Mouse (Mus musculus): ENCODE measurements at regions not wholly inside any gene's neighbourhood (a gene's known extent, or its start where the extent isn't known, plus 50 kb on each side); places are given as distances from the start of the nearest gene placed in this dataset.

DNA sequence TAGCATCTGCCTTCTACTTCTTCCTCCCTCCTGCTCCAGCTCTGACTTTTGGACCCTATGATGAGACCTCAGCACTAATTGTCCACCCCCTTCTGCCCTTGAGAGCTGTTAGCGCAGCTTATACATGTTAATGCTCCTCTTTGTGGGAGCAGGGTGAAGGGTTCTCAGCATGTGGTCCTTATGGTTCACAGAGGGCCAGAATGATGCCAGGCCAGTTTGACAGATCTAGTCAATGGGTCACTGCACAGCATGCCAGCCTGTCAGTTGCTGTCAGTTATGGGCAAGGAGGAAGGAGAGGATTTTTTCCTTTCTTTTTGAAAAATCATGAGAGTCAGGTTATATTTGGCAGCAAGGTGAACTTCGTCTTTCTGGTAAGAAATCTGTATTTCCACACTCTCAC lies 68.4 kb downstream of the 4931417E11Rik start:
- ATAC-seq (ENCODE audit: low FRiP score, low read depth) = no peak
- TF ChIP-seq POLR2A (IDR thresholded peaks at IDR 0.05; ENCODE audit: borderline replicate concordance, extremely low read depth, insufficient read depth, insufficient read length) = no peak
- WGBS = 72% methylated on average over 2 of the region's 2 CpGs

DNA sequence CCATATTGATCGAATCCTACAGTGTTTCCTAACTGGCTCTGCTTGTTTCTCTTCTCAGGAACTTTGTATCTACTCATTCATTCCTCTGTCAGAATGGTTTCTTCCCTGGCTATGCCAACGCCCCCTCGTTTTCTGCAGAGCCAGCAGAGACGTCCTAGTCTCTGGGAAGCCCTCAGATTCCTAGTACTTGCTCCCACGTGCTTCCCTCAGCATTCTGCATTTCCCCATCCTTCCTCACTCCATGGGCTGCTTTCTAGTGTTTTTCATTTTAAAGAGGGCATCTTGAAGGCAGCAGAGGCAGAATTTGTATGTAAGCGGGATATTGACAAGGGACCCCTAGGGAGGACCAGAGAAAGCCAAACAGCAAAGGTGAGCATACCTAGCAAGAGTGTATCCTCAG lies 80.2 kb downstream of the 4931417E11Rik start:
- DNase-seq (ENCODE audit: low spot score) = no peak
- Histone ChIP-seq H3K4me2 (replicated peaks; ENCODE audit: low read depth, low read length, severe bottlenecking) (no peak overlapping the region), H3K9me3 (ENCODE audit: control insufficient read depth, low read length) (no peaks in the 10 kb centered on the region), H3K9ac (ENCODE audit: low read depth, low read length, severe bottlenecking) (no peak overlapping the region), H3K36me3 (ENCODE audit: control insufficient read depth, insufficient read depth, low read length) (no peaks in the 10 kb centered on the region), H3K4me1 (ENCODE audit: control insufficient read depth, insufficient read depth, low read length) (no peaks in the 10 kb centered on the region), H3K27ac (replicated peaks; ENCODE audit: low read depth, low read length) (no peak overlapping the region), H3K4me3 (replicated peaks; ENCODE audit: low read length) (no peak overlapping the region), H3K27me3 (ENCODE audit: control insufficient read depth, insufficient read depth, low read length) (no peaks in the 10 kb centered on the region)
- WGBS = 61% methylated on average over 6 of the region's 6 CpGs
- no peak for TF ChIP-seq POLR2A (IDR thresholded peaks at IDR 0.05; ENCODE audit: borderline replicate concordance, extremely low read depth, insufficient read depth, insufficient read length)
- no peak for ATAC-seq (ENCODE audit: low FRiP score, low read depth)

More for the DNA sequence above, 68.4 kb downstream of the 4931417E11Rik start:
- Histone ChIP-seq H3K4me3 (replicated peaks; ENCODE audit: low read length) (no peak overlapping the region), H3K36me3 (ENCODE audit: control insufficient read depth, insufficient read depth, low read length) (no peaks in the 10 kb centered on the region), H3K27me3 (ENCODE audit: control insufficient read depth, insufficient read depth, low read length) (no peaks in the 10 kb centered on the region), H3K27ac (replicated peaks; ENCODE audit: low read depth, low read length) (no peak overlapping the region), H3K9me3 (ENCODE audit: control insufficient read depth, low read length) (no peaks in the 10 kb centered on the region; the same call in 1 of the 2 replicates), H3K9ac (ENCODE audit: low read depth, low read length, severe bottlenecking) (no peak overlapping the region), H3K4me1 (ENCODE audit: control insufficient read depth, insufficient read depth, low read length) (no peaks in the 10 kb centered on the region), H3K4me2 (replicated peaks; ENCODE audit: low read depth, low read length, severe bottlenecking) (no peak overlapping the region)
- no peak for DNase-seq (ENCODE audit: low spot score)

GRCm38 (mm10) chr6:73386261-73386660 lies 83.2 kb downstream of the 4931417E11Rik start:
- DNase-seq (ENCODE audit: low spot score) (no peak), ATAC-seq (ENCODE audit: low FRiP score, low read depth) (no peak)
- Histone ChIP-seq H3K4me1 (ENCODE audit: control insufficient read depth, insufficient read depth, low read length) (no peaks in the 10 kb centered on the region), H3K9me3 (ENCODE audit: control insufficient read depth, low read length) (no peaks in the 10 kb centered on the region), H3K4me3 (replicated peaks; ENCODE audit: low read length) (no peak overlapping the region), H3K27me3 (ENCODE audit: control insufficient read depth, insufficient read depth, low read length) (no peaks in the 10 kb centered on the region), H3K4me2 (replicated peaks; ENCODE audit: low read depth, low read length, severe bottlenecking) (no peak overlapping the region), H3K9ac (ENCODE audit: low read depth, low read length, severe bottlenecking) (no peak overlapping the region), H3K27ac (replicated peaks; ENCODE audit: low read depth, low read length) (no peak overlapping the region), H3K36me3 (ENCODE audit: control insufficient read depth, insufficient read depth, low read length) (no peaks in the 10 kb centered on the region)
- 93% methylated on average over 3 of the region's 3 CpGs for WGBS
- no peak for TF ChIP-seq POLR2A (IDR thresholded peaks at IDR 0.05; ENCODE audit: borderline replicate concordance, extremely low read depth, insufficient read depth, insufficient read length)

GRCm38 (mm10) chr6:73379825-73380224 lies 89.6 kb downstream of the 4931417E11Rik start:
- no peak overlapping the region for H3K27ac ChIP-seq (replicated peaks; ENCODE audit: low read depth, low read length)
- no peak overlapping the region for H3K9ac ChIP-seq (ENCODE audit: low read depth, low read length, severe bottlenecking)
- no peaks in the 10 kb centered on the region for H3K4me1 ChIP-seq (ENCODE audit: control insufficient read depth, insufficient read depth, low read length)
- WGBS = 55% methylated on average over 5 of the region's 5 CpGs
- ATAC-seq (ENCODE audit: low FRiP score, low read depth) (no peak), DNase-seq (ENCODE audit: low spot score) (no peak)
- no peaks in the 10 kb centered on the region for H3K36me3 ChIP-seq (ENCODE audit: control insufficient read depth, insufficient read depth, low read length)
- H3K9me3 ChIP-seq (ENCODE audit: control insufficient read depth, low read length) = peaks cover 5% of the 10 kb centered on the region; the same call in 1 of the 2 replicates
- no peaks in the 10 kb centered on the region for H3K27me3 ChIP-seq (ENCODE audit: control insufficient read depth, insufficient read depth, low read length)
- no peak overlapping the region for H3K4me2 ChIP-seq (replicated peaks; ENCODE audit: low read depth, low read length, severe bottlenecking)
- H3K4me3 ChIP-seq (replicated peaks; ENCODE audit: low read length) = no peak overlapping the region
- TF ChIP-seq POLR2A (IDR thresholded peaks at IDR 0.05; ENCODE audit: borderline replicate concordance, extremely low read depth, insufficient read depth, insufficient read length) = no peak

- Histone ChIP-seq H3K4me1 (ENCODE audit: control insufficient read depth, insufficient read depth, low read length) (no peaks in the 10 kb centered on the region), H3K36me3 (ENCODE audit: control insufficient read depth, insufficient read depth, low read length) (no peaks in the 10 kb centered on the region), H3K9ac (ENCODE audit: low read depth, low read length, severe bottlenecking) (no peak overlapping the region), H3K27ac (replicated peaks; ENCODE audit: low read depth, low read length) (no peak overlapping the region), H3K4me3 (replicated peaks; ENCODE audit: low read length) (no peak overlapping the region), H3K4me2 (replicated peaks; ENCODE audit: low read depth, low read length, severe bottlenecking) (no peak overlapping the region), H3K27me3 (ENCODE audit: control insufficient read depth, insufficient read depth, low read length) (no peaks in the 10 kb centered on the region), H3K9me3 (ENCODE audit: control insufficient read depth, low read length) (peaks cover 5% of the 10 kb centered on the region; the same call in 1 of the 2 replicates)
- DNase-seq (ENCODE audit: low spot score) = no peak
- 92% methylated on average over 8 of the region's 8 CpGs for WGBS
- TF ChIP-seq POLR2A (IDR thresholded peaks at IDR 0.05; ENCODE audit: borderline replicate concordance, extremely low read depth, insufficient read depth, insufficient read length) = no peak
- ATAC-seq (ENCODE audit: low FRiP score, low read depth) = no peak
These were observed 91.6 kb downstream of the 4931417E11Rik start for GRCm38 (mm10) chr6:73377884-73378283.

- Histone ChIP-seq H3K27me3 (ENCODE audit: control insufficient read depth, insufficient read depth, low read length) (no peaks in the 10 kb centered on the region), H3K27ac (replicated peaks; ENCODE audit: low read depth, low read length) (no peak overlapping the region), H3K9ac (ENCODE audit: low read depth, low read length, severe bottlenecking) (no peak overlapping the region), H3K4me1 (ENCODE audit: control insufficient read depth, insufficient read depth, low read length) (no peaks in the 10 kb centered on the region), H3K4me2 (replicated peaks; ENCODE audit: low read depth, low read length, severe bottlenecking) (no peak overlapping the region), H3K4me3 (replicated peaks; ENCODE audit: low read length) (no peak overlapping the region), H3K9me3 (ENCODE audit: control insufficient read depth, low read length) (peaks cover 5% of the 10 kb centered on the region; the same call in 1 of the 2 replicates), H3K36me3 (ENCODE audit: control insufficient read depth, insufficient read depth, low read length) (no peaks in the 10 kb centered on the region)
- ATAC-seq (ENCODE audit: low FRiP score, low read depth) = no peak
- no peak for DNase-seq (ENCODE audit: low spot score)
- 96% methylated on average over 11 of the region's 11 CpGs for WGBS
- no peak for TF ChIP-seq POLR2A (IDR thresholded peaks at IDR 0.05; ENCODE audit: borderline replicate concordance, extremely low read depth, insufficient read depth, insufficient read length)
These were observed 93.2 kb downstream of the 4931417E11Rik start for GRCm38 (mm10) chr6:73376291-73376690.
